11 mouse cellular contexts compared by ENCODE assay signal in genomic region chr5:66323603-66324002, GRCm38 (mm10).
A peak's percentile ranks its signal among the peaks of the same experiment; 100 is the strongest.
DNase-seq lines count a peak whose midpoint lies in the region; ATAC-seq and TF ChIP-seq lines count a peak whose summit lies in the region.
"Had no signal": no experiment of that assay in that cellular context is flagged by ENCODE, and none has a peak within 500 bp of the region (broad histone marks: within the 10 kb centered on the region; RNA-seq: fewer than 3 reads in every experiment).

No protein-coding gene starts in this region.

- no peaks in the 10 kb centered on the region for H3K36me3 ChIP-seq in kidney, postnatal 0 days (ENCODE audit: insufficient read depth, low read length)
- H3K36me3 ChIP-seq in kidney, embryonic 16.5 days (ENCODE audit: insufficient read depth, low read length): 0 out of 2 replicates have a peak, but pooled peaks cover 6% of the 10 kb centered on the region
- H3K36me3 ChIP-seq in heart, adult 2 months (ENCODE audit: control insufficient read depth, insufficient read depth, low read length): no peaks in the 10 kb centered on the region
- H3K36me3 ChIP-seq: hindbrain, embryonic 15.5 days had no signal

- H3K27me3 ChIP-seq in kidney, postnatal 0 days (ENCODE audit: insufficient read depth, low read length): no peaks in the 10 kb centered on the region
- no peaks in the 10 kb centered on the region for H3K27me3 ChIP-seq in kidney, embryonic 16.5 days (ENCODE audit: insufficient read depth, low read length)
- no peaks in the 10 kb centered on the region for H3K27me3 ChIP-seq in heart, adult 2 months (ENCODE audit: control insufficient read depth, insufficient read depth, low read length)
- H3K27me3 ChIP-seq: hindbrain, embryonic 15.5 days had no signal

- no peaks in the 10 kb centered on the region for H3K4me1 ChIP-seq in kidney, postnatal 0 days (replicated peaks; ENCODE audit: insufficient read depth, low read length)
- peaks cover 16% of the 10 kb centered on the region; the same call in 1 of the 2 replicates for H3K4me1 ChIP-seq in kidney, embryonic 16.5 days (ENCODE audit: insufficient read depth, low read length)
- peaks cover 9% of the 10 kb centered on the region; the same call in 1 of the 2 replicates for H3K4me1 ChIP-seq in heart, adult 2 months (ENCODE audit: control insufficient read depth, insufficient read depth, low read length)

- no peak for TF ChIP-seq CTCF in kidney, postnatal 0 days (IDR thresholded peaks at IDR 0.05; ENCODE audit: low read depth)
- no peak for TF ChIP-seq CTCF in heart, adult 2 months (IDR thresholded peaks at IDR 0.05)

- H3K9ac ChIP-seq in kidney, postnatal 0 days (ENCODE audit: low read depth, low read length): no peak overlapping the region
- no peak overlapping the region for H3K9ac ChIP-seq in kidney, embryonic 16.5 days (replicated peaks; ENCODE audit: low read length)
- peak overlapping the region; percentile 40 for H3K9ac ChIP-seq in heart, adult 2 months (ENCODE audit: low read depth, low read length)
- H3K9ac ChIP-seq: hindbrain, embryonic 15.5 days had no signal

- ATAC-seq in kidney, postnatal 0 days (replicated peaks; ENCODE audit: low FRiP score, low read depth): no peak
- ATAC-seq in kidney, embryonic 16.5 days (ENCODE audit: low FRiP score, low TSS enrichment): no peak
- ATAC-seq in hematopoietic stem cell, adult 5-6 weeks (replicated peaks in 1 of 2; ENCODE audit: insufficient read depth in 1 of 2, low FRiP score in 2 of 2, low TSS enrichment in 1 of 2, low read depth in 1 of 2, poor library complexity in 2 of 2, severe bottlenecking in 2 of 2): peak; percentile 13 to 23; a peak in 2 of 4 replicates
- no peak for ATAC-seq in erythroblast, adult 5-6 weeks (replicated peaks; ENCODE audit: low FRiP score, poor library complexity, severe bottlenecking)

- H3K4me2 ChIP-seq in kidney, postnatal 0 days (ENCODE audit: low read length): no peak overlapping the region
- H3K4me2 ChIP-seq in kidney, embryonic 16.5 days (replicated peaks; ENCODE audit: low read depth, low read length): no peak overlapping the region
- H3K4me2 ChIP-seq: hindbrain, embryonic 15.5 days had no signal

- no peak overlapping the region for H3K27ac ChIP-seq in kidney, postnatal 0 days
- no peak overlapping the region for H3K27ac ChIP-seq in kidney, embryonic 16.5 days (ENCODE audit: low read length)
- H3K27ac ChIP-seq in heart, adult 2 months: peak overlapping the region; percentile 86
- H3K27ac ChIP-seq: hindbrain, embryonic 15.5 days had no signal

- no peak overlapping the region for H3K4me3 ChIP-seq in kidney, postnatal 0 days (replicated peaks; ENCODE audit: low read depth, low read length)
- no peak overlapping the region for H3K4me3 ChIP-seq in kidney, embryonic 16.5 days (ENCODE audit: low read length)
- H3K4me3 ChIP-seq in heart, adult 2 months: peak overlapping the region; percentile 37; the same call in 1 of the 2 replicates
- H3K4me3 ChIP-seq: hindbrain, embryonic 15.5 days had no signal

- peak; percentile 54 for DNase-seq in kidney, postnatal 0 days (ENCODE audit: low spot score)
- DNase-seq in heart, adult 2 months: peak; percentile 31 to 68
- peak; percentile 66 for DNase-seq in right cerebral cortex, postnatal 25 days
- DNase-seq in cerebellum, adult 11 months: no peak
- no peak for DNase-seq in adrenal gland, postnatal 36 days
- DNase-seq: cerebellum, postnatal 14 days; midbrain, embryonic 14.5 days had no signal

- no peaks in the 10 kb centered on the region for H3K9me3 ChIP-seq in kidney, postnatal 0 days (replicated peaks; ENCODE audit: low read length)
- H3K9me3 ChIP-seq in kidney, embryonic 16.5 days (ENCODE audit: low read length): no peaks in the 10 kb centered on the region
- H3K9me3 ChIP-seq: hindbrain, embryonic 15.5 days had no signal

- TF ChIP-seq EP300 in heart, adult 2 months (IDR thresholded peaks at IDR 0.05; ENCODE audit: insufficient read depth, low read depth, low read length): 0 out of 2 replicates have a peak, but pooled peaks have one; percentile 15

- peak; percentile 45; the same call in 1 of the 2 replicates for TF ChIP-seq POLR2A in heart, adult 2 months (IDR thresholded peaks at IDR 0.05; ENCODE audit: insufficient read depth, low read depth, low read length)

- WGBS in kidney, postnatal 0 days: 43% methylated on average over 11 of the region's 11 CpGs
- 46% methylated on average over 11 of the region's 11 CpGs for WGBS in kidney, embryonic 16.5 days
- 17% methylated on average over 11 of the region's 11 CpGs for WGBS in heart, adult 2 months

- H3K79me2 ChIP-seq in heart, adult 2 months (replicated peaks; ENCODE audit: control insufficient read depth, insufficient read depth, low read length): no peaks in the 10 kb centered on the region

- intact Hi-C loops in heart, adult 2 months (cut with DNase I): loop anchor here (5.0 kb wide), 1 partner anchor 44 kb away; no protein-coding TSS in a partner anchor

Comparison
In these comparisons a context has a peak if more than half of its experiments do, and no peak if none do; other contexts are left out.
1. ATAC-seq: peak in hematopoietic stem cell, adult 5-6 weeks (2 of 2); none in kidney, postnatal 0 days (single experiment), kidney, embryonic 16.5 days (single experiment) and erythroblast, adult 5-6 weeks (single experiment).
2. DNase-seq: peak in kidney, postnatal 0 days (single experiment), heart, adult 2 months (2 of 2) and right cerebral cortex, postnatal 25 days (single experiment); none in cerebellum, adult 11 months (single experiment) and adrenal gland, postnatal 36 days (0 of 2).